Mouse (Mus musculus) spleen, postnatal 10 days (tissue): ENCODE data around the gene Arhgap6.
A peak's percentile ranks its signal among the peaks of the same experiment; 100 is the strongest.

Experiments
- DNase-seq, 2 experiments: peaks; one replicate each; pipeline ENCODE4 v3.0.0; 2021 to 2022; ENCODE audit warnings: low spot score in 2 of 2

Arhgap6 gene

DNA sequence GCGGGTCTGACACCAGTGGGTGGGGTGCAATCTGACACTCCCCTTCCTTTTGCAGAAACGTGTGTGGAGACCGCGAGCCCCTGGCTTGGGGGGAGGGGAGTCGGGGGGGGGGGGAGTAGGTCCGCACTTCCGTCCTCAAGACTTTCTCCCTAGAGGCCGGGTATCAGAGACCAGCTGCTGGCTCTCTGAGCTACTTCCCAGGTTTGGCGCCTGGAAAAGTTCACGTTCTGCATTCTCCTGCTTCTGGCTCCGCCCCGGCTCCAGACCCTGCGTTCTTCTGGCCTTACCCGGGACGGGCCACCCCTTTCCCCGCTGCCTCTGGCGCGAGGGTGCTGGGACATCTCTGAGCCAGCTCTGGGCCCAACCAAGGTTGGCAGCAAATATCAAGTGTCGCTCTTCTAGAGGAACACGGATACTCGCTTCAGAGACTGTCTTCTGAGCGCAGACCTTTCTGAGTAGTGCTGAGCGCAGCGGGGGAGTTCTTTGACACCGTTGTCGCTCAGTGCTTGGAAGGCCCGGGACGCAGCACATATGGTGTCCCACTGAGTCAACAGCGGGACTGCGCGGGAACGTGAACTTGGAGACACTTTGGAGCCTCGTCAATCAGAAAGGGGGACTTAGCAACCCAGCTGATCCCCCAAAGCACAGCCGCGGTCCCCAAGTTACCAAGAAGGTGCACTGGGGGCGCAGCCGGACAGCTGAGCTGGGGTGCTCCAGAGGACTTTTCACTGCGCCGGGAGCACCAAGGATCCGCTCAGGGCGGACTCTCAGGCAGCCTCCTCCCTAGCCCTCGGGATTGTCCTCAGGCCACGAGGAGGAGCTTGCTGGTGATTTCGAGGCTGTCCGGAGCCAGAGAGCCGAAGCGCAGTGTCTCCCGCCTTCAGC is at the start of gene Arhgap6:
Gene Arhgap6, plus strand, starts transcription at position 126 of the 885 bp plus-strand sequence.
- peak; percentile 3 to 12 for DNase-seq

DNA sequence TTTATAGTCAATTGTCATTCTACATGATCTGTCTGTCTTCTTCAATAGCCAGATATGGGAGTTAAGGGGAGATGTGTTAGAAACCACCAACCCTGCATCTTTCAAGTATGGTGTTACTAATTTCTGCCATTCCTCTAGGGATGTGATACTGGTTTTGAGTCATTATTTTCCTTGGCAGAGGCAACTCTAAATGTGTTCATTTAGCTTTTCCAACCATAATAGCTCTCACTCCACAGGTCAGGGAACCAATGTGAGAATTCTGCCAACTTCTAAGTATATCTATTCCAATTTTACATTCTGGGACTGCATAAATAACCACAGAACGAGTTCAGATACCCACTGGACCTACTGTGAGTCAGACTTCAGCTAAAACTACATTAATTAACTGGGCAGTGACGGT is 47.9 kb upstream of the Arhgap6 start:
- DNase-seq, result no peak

DNA sequence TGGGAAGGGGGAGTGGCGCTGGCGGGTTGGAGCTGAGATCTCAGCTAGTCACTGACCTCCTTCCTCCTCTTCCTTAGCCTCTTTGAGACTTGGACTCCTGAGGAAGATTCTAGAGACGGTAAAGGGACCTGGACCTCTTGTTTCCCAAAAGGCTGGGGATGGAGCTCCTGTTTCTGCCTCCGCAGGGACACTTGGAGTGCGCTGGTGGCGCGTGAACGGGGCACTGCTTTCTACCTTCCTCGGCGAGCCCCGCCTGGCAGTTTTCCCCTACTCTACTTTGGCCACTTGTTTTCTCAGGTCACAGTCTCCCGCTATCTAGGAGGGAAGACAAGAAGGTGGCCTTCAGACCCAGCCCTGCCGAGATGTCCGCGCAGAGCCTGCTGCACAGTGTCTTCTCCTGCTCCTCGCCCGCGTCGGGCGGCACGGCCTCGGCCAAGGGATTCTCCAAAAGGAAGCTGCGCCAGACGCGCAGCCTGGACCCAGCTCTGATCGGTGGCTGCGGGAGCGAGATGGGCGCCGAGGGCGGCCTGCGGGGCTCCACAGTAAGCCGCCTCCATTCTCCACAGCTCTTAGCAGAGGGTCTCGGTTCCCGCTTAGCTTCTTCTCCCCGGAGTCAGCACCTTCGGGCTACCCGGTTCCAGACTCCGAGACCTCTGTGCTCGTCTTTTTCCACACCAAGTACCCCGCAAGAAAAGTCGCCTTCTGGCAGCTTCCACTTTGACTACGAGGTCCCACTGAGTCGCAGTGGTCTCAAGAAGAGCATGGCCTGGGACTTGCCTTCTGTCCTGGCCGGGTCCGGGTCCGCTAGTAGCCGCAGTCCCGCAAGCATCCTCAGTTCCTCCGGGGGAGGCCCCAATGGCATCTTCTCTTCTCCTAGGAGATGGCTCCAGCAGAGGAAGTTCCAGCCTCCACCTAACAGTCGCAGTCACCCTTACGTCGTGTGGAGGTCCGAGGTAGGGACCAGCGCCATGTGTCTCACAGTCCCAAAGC is 1.3 kb downstream of the Arhgap6 start:
- peak in 1 of 2 experiments; percentile 10 for DNase-seq

DNA sequence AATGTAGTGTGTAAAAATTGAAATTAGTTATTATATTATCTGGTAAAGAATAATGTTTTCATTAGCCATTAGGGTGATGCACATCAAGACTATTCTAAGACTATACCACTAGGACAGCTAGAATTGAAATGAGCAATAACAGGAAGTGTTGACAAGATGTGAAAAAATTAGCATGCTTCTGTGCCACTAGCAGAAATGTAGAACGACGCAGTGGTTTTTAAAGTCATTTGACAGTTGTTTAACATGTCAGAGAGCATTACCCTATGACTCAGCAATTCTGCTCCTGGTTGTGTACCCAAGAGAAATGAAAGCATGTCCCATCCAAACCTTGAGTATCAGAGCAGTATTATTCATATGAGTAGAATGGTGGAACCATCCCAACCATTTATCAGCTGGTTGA is 9.8 kb downstream of the Arhgap6 start:
- DNase-seq, result no peak

DNA sequence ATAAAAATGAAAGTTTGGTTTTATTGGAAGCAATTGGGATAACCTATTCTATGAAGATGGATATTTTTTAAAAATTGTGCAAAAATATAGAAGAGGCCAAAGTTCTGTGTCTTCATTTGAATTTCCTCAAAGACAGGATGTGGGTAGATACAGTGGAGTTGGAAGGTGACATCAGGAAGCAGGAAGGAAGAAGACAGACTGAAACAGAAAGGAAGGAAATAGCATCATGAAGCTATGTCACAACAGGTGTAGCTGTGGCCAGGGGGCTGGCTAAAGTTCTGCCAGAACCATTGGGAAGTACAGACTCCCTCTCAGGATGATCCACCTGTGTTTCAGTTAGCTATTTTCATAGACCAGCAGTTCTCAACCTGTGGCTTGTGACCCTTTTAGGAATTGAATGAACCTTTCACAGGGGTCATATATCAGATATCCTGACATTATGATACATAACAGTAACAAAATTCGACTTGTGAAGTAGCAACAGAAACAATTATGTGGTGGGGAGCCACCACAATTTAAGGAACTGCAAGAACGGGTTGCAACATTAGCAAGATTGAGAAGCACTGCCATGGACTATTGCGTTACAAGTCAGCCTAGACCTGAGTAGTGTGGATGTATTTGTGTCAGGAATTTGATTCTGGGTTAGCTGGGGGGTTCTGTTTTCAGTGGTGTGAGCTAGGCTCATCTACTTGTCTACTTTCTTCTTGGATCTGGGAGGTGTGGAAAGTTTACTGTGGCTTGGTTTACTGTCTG is 15.8 kb downstream of the Arhgap6 start:
- DNase-seq, result no peak

DNA sequence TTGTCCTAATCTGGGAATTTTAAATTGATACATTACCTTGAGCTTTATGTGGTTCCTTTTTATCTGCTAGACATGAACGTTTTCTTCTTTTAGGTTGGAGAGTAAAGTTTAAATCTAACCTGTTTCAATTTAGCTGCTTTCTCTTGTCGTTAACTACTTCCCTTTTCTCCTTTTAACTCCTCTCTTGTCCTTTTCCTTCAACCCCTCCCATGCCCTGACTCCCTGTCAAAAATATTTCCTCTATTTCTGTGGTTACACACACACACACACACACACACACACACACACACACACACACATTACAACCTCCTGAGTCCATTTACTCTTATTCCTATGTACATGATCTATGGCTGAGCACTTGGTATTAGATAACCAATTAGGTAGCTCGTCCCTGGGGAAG is 24.0 kb downstream of the Arhgap6 start:
- DNase-seq, result no peak

DNA sequence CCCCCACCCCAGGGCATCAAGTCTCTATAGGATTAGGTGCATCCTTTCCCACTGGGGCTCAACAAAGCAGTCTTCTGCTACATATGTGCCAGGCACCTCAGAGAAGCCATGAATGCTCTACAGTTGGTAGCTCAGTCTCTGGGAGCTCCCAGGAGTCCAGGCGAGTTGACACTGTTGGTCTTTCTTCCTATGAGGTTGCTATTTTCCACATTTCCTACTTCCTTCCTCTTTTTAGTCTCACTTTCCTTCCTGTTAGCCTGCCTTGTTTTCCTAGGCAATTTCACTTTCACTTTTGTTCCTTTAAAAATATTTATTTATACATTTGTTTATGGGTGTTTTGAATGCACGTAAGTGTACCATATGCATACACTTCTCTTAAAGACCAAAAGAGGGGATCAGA is 29.3 kb downstream of the Arhgap6 start:
- no peak for DNase-seq

DNA sequence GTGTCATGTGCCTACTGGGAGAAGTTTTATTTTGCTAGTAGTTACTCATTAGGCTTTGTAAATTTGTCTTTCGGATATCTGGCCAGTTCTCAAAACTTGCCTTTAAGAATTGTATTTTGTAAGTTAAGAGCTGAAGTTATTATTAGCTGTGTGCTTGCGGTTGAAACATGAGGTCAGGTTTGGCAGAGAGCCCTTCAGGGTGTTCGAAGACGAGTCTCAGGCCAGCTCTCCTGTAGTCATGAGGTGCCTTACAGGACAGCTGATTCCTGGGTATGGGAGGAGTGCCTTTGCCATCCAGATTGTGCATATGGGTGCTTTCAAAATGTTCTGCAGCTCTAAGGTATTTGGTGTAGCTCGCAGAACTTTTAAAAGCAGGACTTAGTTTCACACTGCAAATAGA is 37.4 kb downstream of the Arhgap6 start:
- DNase-seq, result no peak

DNA sequence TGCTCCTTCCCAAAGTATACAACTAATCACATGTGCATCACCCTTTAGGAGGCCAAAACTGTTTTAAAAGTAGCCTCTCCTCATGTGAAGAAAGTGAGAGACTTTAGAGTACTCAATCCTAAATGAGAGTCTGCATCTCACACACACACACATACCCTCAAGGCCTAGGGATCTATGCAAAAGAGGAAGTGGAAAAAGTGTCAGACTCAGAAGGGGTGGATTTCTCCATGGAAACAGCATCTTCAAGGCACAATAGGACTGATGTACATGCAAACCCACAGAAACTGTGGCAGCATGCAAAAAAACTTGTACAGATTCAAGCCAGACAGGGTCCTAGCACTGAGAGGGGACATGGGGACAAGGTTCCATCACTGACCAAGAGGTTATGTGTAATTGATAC is 53.2 kb downstream of the Arhgap6 start:
- DNase-seq, result no peak

DNA sequence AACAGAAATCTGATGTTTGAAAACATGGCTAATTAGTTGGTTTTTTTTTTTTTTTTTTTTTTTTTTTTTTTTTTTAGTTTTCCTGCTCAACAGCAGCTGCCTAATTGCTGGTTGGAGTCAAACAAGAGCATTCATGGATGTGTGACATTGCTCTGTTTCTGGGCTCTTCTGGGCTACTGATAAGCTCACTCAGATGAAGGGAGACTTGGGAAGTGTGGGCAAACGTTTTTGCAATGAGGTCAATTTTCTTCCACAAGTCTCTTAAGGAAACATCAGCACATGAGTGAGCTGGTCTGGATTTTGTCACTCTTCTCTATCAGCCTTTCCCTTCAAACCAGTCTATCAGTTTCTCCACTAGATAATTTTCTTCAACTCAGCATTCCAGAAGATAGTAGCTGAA is 79.8 kb downstream of the Arhgap6 start:
- DNase-seq, result no peak

DNA sequence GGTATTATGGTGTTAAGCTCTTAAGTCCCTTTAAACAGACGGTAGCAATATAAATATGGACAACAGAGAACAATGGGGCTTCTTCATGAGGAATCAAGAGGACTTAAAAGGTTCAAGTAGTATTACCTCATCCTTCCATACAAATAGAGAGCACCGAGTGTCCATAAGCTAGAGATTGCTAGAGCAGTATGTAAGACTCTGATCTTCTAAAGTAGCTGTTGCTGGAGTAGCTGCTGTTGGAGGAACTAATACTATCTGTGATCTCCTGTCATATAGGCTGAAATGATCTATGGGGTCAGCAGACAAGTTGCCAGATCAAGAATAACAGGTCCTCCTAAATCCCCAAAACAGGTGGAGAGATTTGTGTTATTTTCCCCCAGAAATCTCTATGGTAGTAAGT is 108.7 kb downstream of the Arhgap6 start:
- DNase-seq, result no peak

DNA sequence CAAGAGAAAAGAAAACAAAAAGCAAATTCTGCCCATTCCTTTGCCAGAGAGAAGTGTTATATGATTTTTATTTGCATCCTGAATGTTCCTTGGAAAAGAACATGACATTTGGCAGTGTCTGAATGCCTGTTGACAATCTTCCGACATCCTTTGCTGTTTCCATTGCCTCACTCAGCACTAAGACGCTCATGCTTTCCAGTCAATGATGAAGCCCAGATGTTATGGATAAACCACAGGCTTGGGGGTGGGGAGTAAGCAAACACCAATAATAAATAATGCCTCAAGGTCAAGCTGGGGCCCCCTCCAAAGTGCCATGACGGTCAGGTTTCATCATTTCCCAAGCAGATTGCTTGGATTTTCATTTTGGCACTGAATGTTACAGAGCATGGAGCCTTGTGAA is 109.2 kb downstream of the Arhgap6 start:
- DNase-seq, result no peak

DNA sequence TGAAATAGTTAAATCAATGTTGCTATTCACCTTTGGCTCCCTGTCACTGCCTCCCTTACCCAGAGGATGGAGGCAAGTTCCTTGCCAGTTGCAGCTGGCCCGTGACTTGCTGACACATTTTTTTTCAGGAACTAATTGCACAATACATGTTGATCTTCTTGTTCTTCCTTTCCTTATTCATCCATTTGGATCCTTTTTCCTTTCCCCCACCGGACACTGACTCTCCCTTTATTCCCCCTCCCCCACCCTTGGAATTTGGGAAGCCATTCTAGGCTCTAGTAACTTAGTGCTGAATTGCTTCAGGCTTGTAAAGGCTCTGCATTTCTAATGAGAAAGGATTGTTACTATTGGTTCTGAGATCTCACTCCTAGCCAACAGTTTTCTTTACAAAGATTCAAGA is 112.7 kb downstream of the Arhgap6 start:
- DNase-seq, result no peak

DNA sequence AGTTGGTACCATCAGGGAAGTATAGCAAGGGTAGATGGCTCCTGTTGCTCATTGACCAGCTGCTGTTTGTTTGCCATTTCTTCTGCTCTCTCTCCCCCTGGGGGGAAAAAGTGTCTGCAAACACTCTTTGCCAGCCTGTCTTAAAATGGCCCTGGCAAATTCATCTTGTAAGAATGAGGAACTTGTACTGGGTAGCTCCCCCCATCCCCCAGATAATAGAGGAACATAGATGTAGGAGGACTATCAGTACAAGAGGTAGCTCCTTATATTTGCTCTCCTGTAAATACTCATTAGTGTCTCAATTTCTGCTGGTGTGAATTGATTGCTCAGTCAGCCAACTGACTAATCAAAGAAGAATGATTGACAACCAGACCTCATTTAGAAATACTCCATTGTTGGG is 118.6 kb downstream of the Arhgap6 start:
- no peak for DNase-seq

DNA sequence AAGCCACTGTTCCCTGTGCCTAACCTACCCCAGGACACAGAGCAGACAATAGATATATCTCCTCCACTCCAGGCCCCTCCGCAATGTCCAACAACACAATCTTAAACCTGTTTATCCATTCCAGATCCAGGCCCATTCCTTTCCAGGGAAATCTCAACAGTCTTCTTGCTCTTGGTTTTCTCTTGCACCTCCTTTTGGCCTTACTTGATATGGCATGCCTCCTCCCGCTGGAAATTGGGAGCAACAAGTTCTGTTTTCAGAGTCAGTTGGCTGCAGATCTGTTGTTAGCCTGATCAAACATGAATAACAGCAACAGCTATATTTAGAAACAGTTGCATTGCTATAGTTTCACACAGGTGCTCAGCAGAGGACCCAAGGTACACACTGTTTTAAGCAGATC is 126.0 kb downstream of the Arhgap6 start:
- DNase-seq, result no peak

DNA sequence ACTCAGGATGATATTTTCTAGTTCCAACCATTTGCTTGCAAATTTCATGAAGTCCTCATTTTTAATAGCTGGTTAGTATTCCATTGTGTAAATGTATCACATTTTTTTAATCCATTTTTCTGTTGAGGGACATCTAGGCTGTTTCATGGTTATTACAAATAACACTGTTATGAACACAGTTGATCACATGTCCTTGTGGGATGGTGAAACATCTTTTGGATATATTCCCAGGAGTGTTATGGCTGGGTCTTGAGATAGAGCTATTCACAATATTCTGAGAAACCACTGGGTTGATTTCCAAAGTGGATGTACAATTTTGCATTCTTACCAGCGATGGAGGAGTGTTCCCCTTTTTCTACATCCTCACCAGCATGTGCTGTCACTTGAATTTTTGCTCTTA is 137.5 kb downstream of the Arhgap6 start:
- DNase-seq, result no peak

DNA sequence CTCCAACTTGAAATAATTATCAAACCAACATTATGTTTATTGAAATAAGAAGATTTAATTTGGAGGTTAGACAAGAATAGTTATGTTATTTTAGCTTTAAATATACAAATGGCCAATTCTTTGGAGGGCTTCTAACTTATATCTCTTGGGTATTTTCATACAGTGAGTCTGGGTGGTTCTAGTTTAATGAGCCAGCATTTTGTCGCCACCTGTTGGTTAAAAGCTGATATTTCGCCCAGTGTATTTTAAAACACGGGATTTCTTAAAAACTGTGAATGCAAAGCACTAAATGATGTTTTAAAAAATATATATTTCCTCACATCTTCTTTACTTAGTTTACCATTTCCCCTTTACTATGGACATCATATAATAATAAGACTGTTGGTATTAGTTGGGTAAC is 140.5 kb downstream of the Arhgap6 start:
- no peak for DNase-seq

DNA sequence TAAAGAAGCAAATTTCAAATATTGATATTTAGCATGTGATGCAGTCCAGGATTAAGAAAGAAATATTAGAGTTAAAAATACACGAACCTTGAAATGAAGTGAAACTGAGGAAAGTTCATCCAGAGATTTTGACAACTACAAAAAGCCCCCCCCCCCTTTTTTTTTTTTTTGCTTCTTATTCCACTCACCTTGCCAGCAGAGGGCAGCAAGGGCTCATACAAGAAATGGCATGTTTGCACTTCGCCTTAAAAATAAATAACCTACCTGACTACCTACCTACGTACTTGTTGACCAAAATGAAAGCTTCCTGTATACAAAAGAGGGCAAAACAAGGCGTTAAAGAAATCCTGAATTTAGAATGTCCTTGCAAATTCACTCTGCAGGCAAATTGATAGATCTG is 143.0 kb downstream of the Arhgap6 start:
- DNase-seq, result peak in 1 of 2 experiments; percentile 39

DNA sequence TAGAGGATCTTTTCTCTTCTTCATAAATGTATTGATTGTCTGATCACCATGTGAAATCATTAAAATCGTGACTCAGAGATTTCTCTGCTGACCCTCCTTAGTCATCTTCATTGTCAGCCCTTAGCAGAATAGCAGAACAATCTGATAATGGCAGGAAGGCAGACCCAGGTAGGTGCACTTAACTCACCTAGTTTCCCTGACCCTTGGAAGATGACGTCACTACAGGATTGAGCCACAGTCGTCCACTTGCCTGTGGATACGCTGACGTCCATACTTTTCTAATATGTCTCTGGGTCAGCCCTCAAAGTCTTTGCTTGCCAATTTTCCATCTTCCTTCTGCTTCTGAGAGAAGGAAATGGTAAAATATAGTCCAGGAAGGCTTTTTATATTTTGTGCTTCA is 146.8 kb downstream of the Arhgap6 start:
- DNase-seq, result no peak

DNA sequence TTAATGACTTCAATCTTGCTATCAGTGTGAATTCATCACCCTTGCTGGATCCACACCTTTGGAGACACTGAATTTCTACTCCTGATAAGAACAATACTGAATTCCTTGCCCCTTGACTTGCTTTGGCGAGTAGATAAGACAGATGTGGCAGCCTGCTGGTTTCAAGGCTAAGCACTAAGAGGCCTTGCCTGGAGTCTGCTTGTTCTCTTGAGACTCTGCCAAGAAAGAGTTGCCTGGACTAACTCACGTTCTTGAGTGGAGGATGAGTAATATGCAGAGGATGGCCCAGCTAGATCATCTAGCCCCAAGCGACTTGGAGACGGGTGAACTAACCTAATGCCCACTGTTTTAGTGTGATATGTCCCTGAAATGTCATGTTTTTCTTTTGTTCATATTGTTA is 148.3 kb downstream of the Arhgap6 start:
- DNase-seq, result no peak

DNA sequence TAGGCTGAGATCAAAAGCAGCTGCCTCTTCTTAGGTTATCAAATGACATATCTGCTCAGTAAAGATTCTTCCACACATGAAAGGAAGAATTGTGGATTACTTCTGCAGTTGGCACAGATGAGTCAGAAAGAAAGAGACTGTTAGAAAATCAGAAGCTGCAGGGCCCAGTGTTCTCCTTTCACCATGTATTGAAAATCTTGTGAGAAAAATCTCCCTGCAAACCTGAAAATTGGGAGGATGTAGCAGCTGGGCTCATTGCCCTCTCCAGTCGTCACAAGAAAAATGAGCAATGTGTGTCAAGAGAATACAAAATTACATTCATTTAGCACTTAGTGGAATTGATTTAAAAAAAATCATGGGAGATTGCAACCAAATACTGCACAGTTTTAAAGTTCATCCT is 180.5 kb downstream of the Arhgap6 start:
- DNase-seq, result no peak

DNA sequence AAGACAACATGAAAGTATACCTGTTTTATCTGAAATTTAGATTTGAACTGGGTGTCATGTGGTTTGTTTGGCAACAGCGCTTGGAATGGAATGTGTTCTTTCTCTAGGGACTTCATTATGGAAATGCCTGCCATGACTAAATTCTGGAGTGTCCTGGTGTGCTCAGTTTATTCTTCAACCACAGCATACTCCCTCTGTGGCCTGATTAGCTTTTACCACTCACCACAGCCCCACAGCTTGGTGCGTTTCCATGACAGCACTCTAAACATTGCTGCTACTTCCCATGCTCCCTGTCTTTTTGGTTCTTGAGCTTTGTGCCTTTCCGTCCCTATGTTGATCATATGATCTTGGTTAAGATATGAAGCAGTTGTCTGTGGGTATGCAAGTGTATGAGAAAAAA is 182.9 kb downstream of the Arhgap6 start:
- DNase-seq, result no peak
